Mouse (Mus musculus) testis, adult 2 months (tissue): ENCODE results near the gene Sox5.

Experiments used
- CTCF ChIP-seq: fragments of 200-500 bp; IDR thresholded peaks from 2 replicates; pipeline ENCODE4 v1.5.1; 2012; ENCODE audit warnings: low read depth, mild to moderate bottlenecking, inconsistent platforms, low read length, moderate library complexity; ENCODE audit not compliant: control insufficient read depth, insufficient read depth, insufficient replicate concordance
- POLR2A ChIP-seq: fragments of 200-500 bp; IDR thresholded peaks from 2 replicates; pipeline ENCODE4 v1.6.1; 2012; ENCODE audit warnings: low read depth, mild to moderate bottlenecking, inconsistent platforms, low read length, moderate library complexity; ENCODE audit not compliant: control insufficient read depth

DNA sequence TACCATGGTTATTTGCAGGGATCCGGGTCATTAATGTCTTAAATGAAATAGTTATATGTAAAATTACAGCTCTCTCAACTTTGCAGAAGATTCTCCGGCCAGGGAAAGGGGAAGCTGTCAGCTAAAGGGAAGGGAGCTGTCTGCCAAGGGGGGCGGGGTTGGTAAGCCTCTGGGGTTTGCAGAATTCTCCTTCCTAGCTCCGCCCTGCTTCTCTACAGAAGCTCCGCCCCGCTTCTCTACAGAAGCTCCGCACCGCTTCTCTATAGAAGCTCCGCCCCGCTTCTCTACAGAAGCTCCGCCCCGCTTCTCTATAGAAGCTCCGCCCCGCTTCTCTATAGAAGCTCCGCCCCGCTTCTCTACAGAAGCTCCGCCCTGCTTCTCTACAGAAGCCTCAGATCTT is 210.9 kb downstream of the Sox5 start:
- TF ChIP-seq CTCF (no peak), POLR2A (no peak)
